Mouse (Mus musculus) brain, embryonic 14.5 days (tissue): Measurements from ENCODE around the gene Idnk. TPM values are rescaled to one million over a fixed set of nuclear protein-coding genes. Genes with fewer than 3 reads are reported as not detected.

Experiments used
- DNase-seq: peaks from one replicate; pipeline ENCODE4 v3.0.0-alpha.2; 2011; ENCODE audit warnings: low read depth
- CTCF ChIP-seq: fragments of 200-500 bp; IDR thresholded peaks from 2 replicates; pipeline ENCODE4 v1.5.1; 2012; ENCODE audit warnings: inconsistent platforms, mild to moderate bottlenecking, moderate library complexity, borderline replicate concordance; ENCODE audit not compliant: insufficient read depth, insufficient read length; ENCODE audit errors: extremely low read depth
- POLR2A ChIP-seq: fragments of 200-500 bp; IDR thresholded peaks from 2 replicates; pipeline ENCODE4 v1.6.1; 2012; ENCODE audit warnings: mild to moderate bottlenecking, inconsistent platforms, borderline replicate concordance; ENCODE audit not compliant: poor library complexity, insufficient read depth, insufficient read length, severe bottlenecking; ENCODE audit errors: extremely low read depth
- polyA plus RNA-seq: library from polyadenylated mRNA; depleted of rRNA; stranded (reverse); fragments of >200 nt; gene quantifications from 2 replicates; pipeline ENCODE4 v1.2.3, GENCODE M21; 2012

The Idnk gene
- polyA plus RNA-seq, 1 experiment = 29.3 TPM

DNA sequence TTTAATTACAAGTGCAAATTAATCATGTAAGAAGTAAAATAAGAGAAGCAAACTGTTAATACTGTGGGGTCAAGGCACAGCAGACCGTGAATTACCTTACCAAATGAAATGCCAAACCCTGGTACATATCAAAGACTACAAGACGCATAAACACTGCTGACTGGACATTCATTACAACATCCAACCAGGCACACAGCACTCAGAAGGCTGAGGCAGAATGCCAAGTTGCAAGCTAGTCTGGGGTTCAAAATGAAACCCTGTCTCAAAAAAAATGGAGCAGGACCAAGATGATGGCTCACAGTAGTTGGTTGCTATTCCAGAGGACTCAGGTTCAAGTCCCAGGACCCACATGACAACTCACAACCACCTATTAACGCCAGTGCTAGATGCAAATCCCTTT is 26.7 kb downstream of the Idnk start:
- no peak for TF ChIP-seq CTCF
- no peak for TF ChIP-seq POLR2A

DNA sequence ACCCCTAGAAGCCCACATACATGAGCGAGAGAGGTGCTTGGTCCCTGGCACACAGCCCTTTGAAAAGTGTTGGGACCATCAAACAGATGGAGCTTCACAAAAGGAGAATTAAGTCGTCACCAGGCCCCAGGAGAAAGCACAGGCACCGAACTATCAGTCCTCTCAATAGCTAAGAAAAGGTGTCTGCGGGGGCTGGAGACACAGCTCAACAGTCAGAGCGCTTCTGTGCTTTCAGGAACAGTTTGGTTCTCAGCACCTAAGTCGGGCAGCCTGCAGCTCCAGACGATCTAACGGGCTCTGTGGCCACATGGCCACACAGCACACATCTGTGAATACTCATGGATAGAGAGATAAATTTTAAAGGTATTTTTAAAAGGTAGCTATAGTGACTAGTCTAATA is 28.8 kb downstream of the Idnk start:
- peak; percentile 25 for DNase-seq
- TF ChIP-seq POLR2A = no peak
- no peak for TF ChIP-seq CTCF

More for the DNA sequence above, 26.7 kb downstream of the Idnk start:
- DNase-seq = no peak

DNA sequence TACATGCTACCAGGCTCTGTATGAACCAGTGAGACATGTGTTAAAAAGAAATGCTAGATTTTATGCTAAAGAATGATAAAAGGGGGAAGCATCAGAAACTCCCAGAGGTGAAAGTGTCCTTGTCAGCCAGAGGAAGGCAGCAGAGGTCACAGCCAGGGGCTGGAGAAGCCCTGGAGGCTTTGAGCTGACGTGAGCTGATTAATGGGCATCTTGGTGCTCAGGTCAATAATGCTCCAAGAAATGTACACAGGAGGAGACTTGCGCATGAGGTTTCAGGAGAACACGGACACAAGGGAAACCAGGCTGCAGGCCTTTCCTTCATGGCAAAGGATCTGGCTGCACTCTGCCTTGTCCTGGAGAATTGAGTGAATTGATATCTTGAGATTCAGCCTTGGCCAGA is 30.3 kb downstream of the Idnk start:
- no peak for TF ChIP-seq POLR2A
- TF ChIP-seq CTCF = no peak
- no peak for DNase-seq

DNA sequence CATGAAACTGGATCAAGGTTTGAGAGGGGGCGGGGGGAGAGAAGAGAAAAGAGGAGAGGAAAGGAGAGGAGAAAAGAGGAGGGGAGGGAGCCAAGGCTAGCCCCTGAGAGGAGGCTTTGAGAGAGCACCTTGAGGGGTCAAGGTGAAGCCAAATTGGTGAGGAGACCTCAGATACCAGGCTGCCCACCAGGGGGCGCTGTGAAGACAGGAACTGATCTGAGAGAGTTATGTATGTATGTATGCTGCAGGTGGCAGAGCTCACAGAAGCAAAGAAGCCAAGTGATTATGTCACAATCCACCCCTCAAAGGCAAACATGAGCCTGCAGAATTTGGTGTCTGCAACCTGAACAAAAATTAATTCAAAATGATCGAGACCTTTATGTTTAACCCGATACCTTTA is 31.0 kb downstream of the Idnk start:
- DNase-seq = peak; percentile 83
- peak; percentile 88 for TF ChIP-seq CTCF
- no peak for TF ChIP-seq POLR2A

DNA sequence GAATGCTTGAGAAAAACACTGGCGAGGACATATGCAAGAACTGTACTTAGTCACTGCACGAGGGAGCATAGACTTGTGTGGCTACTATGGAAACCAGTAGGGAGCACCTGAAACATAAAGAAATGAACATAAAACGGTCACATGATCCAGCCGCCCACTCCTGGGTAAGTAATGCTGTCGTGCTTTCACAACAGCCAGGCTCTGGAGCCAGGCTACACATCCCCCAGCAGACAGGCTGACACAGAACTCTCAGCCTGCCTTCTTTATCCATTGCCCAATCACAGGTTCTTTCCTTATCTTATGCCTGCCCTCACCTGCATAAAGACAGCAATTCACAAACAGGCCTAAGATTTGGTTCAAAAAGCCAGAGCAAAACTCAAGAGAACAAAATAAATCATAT is 32.0 kb downstream of the Idnk start:
- TF ChIP-seq POLR2A (no peak), CTCF (no peak)

DNA sequence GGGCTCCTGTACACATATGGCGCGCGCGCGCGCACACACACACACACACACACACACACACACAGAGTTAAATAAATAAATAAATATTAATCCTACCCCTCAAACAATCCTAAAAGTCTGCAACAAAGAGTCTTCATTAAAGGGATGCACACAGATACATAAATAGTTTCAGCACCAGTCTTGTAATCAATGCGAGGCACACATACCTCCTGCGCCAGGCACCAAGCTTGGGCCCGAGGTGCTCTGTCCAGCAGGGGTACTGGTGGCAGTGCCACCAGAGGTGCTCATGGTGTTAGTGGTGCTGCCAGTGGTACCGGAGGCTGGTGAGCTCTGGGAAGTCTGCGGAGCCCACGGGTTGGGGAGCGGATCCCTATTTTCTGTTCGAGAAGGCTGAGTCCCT is 34.1 kb downstream of the Idnk start:
- no peak for DNase-seq
- no peak for TF ChIP-seq POLR2A
- TF ChIP-seq CTCF = no peak

More for the DNA sequence above, 32.0 kb downstream of the Idnk start:
- DNase-seq = no peak

DNA sequence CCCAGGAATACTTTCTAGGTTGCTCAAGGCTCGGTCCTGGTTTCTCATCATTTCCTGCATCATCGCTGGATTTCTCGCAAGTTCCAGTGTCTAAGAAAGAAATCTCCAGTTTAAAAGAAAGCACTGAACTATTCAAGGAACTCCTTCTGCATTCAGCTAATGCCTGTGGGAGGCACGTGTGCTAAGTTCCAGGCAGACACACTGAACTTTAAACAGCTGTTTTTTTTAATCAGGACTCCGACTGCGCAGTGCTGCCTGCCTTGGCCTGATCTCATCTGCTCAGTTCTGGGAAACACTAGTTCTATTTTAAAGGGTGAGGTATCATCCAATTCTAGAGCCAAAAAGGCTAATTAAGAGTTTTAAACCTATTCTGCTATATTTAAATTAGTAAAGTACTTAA is 34.7 kb downstream of the Idnk start:
- no peak for DNase-seq
- TF ChIP-seq CTCF = no peak
- TF ChIP-seq POLR2A = no peak

DNA sequence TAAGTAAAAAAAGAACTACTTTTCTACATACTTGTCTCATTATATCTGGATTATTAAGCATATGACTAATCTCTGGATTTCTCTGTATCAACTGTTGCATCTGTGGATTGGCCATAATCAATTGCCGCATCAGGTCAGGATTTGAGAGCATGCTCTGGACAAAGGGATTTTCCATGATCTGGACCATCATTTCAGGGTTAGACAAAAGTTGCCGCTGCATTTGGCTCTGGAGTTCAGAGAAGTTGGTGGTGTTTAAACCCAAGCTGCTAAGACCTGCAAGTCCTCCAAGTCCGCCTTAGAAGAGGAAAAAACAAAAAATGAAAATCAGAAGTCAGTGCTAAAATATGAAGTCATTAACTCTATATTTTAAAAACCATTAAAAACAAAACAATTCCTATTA is 35.8 kb downstream of the Idnk start:
- no peak for TF ChIP-seq CTCF
- no peak for TF ChIP-seq POLR2A
- DNase-seq = no peak

DNA sequence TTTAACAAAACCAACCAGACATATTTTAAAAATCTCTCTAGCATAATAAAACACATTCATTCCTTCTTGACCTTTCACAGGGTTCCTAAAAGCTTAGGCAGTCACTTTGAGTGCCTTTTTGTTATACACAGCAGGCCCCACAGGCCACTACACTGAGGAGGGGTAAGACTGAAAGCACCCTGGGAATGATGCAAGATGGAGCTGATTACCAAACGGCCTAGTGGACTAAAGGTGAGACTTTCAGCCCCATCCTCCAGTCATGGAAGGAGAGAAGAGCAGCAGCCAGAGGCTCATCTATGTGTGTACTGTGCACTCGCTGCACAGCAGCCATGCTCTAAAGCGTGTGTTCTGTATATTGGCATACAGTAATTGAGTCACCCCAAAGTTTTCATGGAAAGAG is 37.5 kb downstream of the Idnk start:
- TF ChIP-seq POLR2A (no peak), CTCF (no peak)
- no peak for DNase-seq

DNA sequence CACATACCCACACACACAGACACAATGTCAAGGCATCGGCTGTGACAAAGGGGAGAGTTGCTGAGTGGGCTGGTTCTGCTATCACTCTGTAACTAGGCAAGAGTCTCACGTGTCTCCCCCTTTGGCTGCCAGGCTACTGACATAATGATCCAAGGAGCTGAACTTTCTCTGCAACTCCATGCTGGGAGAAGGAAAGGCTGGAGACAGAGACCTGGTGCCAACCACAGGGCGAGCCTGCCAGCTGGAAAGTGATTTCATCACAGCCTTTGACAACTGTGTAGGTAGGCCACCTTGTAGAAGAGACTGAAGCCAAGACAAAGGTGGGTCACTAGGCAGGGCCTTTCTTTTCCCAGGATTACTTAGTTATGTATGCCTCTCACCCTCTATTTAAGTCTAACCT is 39.8 kb downstream of the Idnk start:
- no peak for DNase-seq
- TF ChIP-seq POLR2A (no peak), CTCF (no peak)

DNA sequence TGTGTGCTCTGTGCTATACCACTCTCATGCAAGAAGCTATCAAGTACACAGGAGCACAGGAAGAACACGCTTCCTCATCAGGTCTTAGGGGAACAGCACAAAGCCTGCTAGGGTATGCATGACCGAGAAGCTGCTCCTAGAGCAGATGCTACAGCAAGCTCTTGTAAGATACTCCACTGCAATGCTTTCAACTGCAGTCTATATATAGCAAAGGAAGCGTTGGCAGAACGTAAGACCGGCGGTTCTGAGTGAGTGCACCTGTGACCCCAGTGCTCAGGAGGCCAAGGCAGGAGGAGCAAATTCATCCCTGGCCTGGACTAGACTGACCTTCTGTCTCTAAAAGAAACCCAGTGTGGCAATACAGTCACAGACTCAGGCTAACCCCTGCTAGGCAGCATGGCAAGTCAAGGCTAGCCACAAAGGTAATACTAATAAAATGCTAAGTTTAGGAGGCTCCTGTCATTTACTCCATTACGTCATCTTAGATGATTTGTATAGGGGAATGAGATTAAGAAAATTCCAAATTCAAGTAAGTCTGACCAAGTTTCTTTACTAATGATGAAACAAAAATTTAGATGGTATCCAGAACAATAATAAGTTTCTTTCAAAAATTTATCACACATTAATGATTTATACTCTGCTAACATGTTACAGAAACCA is 40.7 kb downstream of the Idnk start:
- no peak for DNase-seq
- TF ChIP-seq CTCF (no peak), POLR2A (no peak)

DNA sequence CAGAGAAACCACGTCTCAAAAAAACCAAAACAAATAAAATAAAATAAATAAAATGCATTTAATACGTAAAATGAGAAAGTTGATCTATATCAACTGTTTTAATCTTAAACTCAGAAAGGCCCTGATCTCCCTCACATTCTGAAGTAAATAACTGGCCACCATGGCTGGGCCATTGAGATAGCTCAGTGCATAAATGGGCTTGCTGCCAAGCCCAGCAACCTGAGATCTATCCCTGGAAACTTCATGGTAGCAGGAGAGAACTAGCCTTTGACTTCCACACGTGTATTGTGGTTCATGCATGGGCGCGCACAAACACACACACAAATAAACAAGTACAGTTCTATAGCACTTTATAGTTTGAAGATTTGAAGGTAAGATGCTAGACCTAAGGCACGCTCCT is 43.9 kb downstream of the Idnk start:
- no peak for TF ChIP-seq POLR2A
- TF ChIP-seq CTCF = no peak
- DNase-seq = no peak
